ENCODE assay signal across 7 mouse cellular contexts in genomic region chr4:108387681-108388253, GRCm38 (mm10). TPM values are rescaled to one million over a fixed set of nuclear protein-coding genes. Genes with fewer than 3 reads are reported as not detected.
DNase-seq lines count a peak whose midpoint lies in the region; ATAC-seq lines count a peak whose summit lies in the region.

No protein-coding gene starts in this region.

- ATAC-seq in hematopoietic stem cell, adult 5-6 weeks (replicated peaks in 1 of 2; ENCODE audit: insufficient read depth in 1 of 2, low FRiP score in 2 of 2, low TSS enrichment in 1 of 2, low read depth in 1 of 2, poor library complexity in 2 of 2, severe bottlenecking in 2 of 2): peak; percentile 40 to 57; a peak in 2 of 4 replicates
- peak; percentile 63 for ATAC-seq in megakaryocyte progenitor cell, adult 5-6 weeks (replicated peaks; ENCODE audit: poor library complexity)

- intact Hi-C loops in left cerebral cortex, postnatal 36 days (cut with DNase I): no loop called here

- peak; percentile 79 for DNase-seq in R1 (ENCODE audit: low read depth, low spot score)
- peak; percentile 58 for DNase-seq in cerebellum, adult 11-12 months
- peak; percentile 64 for DNase-seq in forelimb bud, embryonic 11.5 days (ENCODE audit: low read depth, low spot score)
- DNase-seq in left cerebral cortex, postnatal 36 days (ENCODE audit: low spot score in 2 of 2): peak; percentile 24 to 25
- peak; percentile 73 for DNase-seq in right cerebral cortex, postnatal 4 days

RNA-seq across cellular contexts. Expression of gene Shisal2a, which starts 4.6 kb away (rescaled TPM):
- not detected in 2 replicates for total RNA-seq in hematopoietic stem cell, adult 5-6 weeks (2017)
- total RNA-seq in left cerebral cortex, postnatal 36 days (2021): not detected
- not detected in 2 replicates for total RNA-seq in megakaryocyte progenitor cell, adult 5-6 weeks (2015)
- total RNA-seq in megakaryocyte progenitor cell, adult 5-6 weeks (2017): not detected in 2 replicates

RNA-seq across cellular contexts. Expression of gene Gpx7, which starts 19.0 kb away (rescaled TPM):
- total RNA-seq in hematopoietic stem cell, adult 5-6 weeks (2017): 4.2 and 12.6 TPM in 2 replicates
- total RNA-seq in left cerebral cortex, postnatal 36 days (2021): 1 to 10 TPM; 4.6 to 6.8 TPM
- total RNA-seq in megakaryocyte progenitor cell, adult 5-6 weeks (2015): 0.46 and 0.79 TPM in 2 replicates
- 0.50 and 0.95 TPM in 2 replicates for total RNA-seq in megakaryocyte progenitor cell, adult 5-6 weeks (2017)

RNA-seq across cellular contexts. Expression of gene Coa7, which starts 59.8 kb away (rescaled TPM):
- total RNA-seq in hematopoietic stem cell, adult 5-6 weeks (2017): 8.2 and 13.3 TPM in 2 replicates
- total RNA-seq in left cerebral cortex, postnatal 36 days (2021): 10 to 100 TPM; 25.7 to 28.9 TPM
- total RNA-seq in megakaryocyte progenitor cell, adult 5-6 weeks (2015): 14.5 and 19.2 TPM in 2 replicates
- total RNA-seq in megakaryocyte progenitor cell, adult 5-6 weeks (2017): 6.4 and 11.8 TPM in 2 replicates

Comparison
In these comparisons a context has a peak if more than half of its experiments do, and no peak if none do; other contexts are left out.
1. Peak in every context shown above with its lines: DNase-seq and ATAC-seq.
2. DNase-seq: peak in every context shown above with its lines; median percentile 79 in R1; 73 in right cerebral cortex, postnatal 4 days; 64 in forelimb bud, embryonic 11.5 days; 58 in cerebellum, adult 11-12 months; 24 in left cerebral cortex, postnatal 36 days.